Mouse (Mus musculus): ENCODE results near the gene Add1.

DNA sequence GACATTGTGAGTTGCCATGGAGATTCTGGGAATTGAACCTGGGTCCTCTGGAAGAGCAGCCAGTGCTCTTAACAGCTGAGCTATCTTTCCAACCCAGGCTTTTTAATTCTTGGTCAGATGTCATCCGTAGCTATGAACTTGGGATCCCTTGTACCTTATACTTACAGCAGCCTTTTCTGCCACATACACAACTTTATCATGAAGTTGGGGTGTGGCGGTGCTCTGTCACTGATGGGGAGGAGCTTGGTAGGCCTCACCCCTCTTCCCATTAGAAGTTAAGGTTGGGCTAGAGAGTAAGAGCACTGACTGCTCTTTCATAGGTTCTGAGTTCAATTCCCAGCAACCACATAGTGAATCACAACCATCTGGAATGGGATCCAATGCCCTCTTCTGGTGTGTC, 59.5 kb downstream of the Add1 start:
- TF ChIP-seq POLR2A (IDR thresholded peaks at IDR 0.05; ENCODE audit: control insufficient read depth, low read depth, low read length) (no peak), CTCF (IDR thresholded peaks at IDR 0.05; ENCODE audit: control insufficient read depth, insufficient read depth, insufficient replicate concordance, low read depth, low read length) (no peak)
